Mouse (Mus musculus): Measurements from ENCODE around the gene Pbx1. TPM values are rescaled to one million over a fixed set of nuclear protein-coding genes. Genes with fewer than 3 reads are reported as not detected.

Pbx1 gene
- polyA plus RNA-seq, 1 experiment from 2014 or later, result 82.9 TPM

DNA sequence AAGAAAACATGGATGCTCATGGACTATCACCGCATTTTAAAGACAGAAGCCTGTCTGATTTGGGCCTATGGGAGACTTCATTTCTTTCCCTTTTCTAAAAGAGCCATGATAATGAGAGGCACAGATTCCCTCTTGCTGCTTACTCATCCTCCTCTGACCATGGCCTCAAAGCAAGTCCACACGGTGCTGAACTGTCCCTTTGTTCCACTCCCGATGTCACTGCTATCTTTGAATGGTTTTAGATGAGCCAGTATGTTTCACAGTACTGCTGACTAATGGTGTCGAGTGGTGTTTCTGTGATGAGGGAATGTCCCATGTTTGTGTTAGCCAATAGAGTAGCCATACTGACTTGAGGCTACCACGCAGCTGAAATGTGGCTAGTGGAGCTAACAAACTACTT is 233.8 kb downstream of the Pbx1 start:
- H3K4me2 ChIP-seq (ENCODE audit: low read length), result no peak overlapping the region
- ATAC-seq, result no peak
- H3K36me3 ChIP-seq (ENCODE audit: control insufficient read depth, insufficient read depth), result peaks cover 33% of the 10 kb centered on the region
- peaks cover 15% of the 10 kb centered on the region for H3K4me1 ChIP-seq (replicated peaks; ENCODE audit: control insufficient read depth, insufficient read depth, low read length)
- WGBS, result 90% methylated on average over 5 of the region's 5 CpGs
- no peak overlapping the region for H3K4me3 ChIP-seq (replicated peaks; ENCODE audit: low read length)
- no peak overlapping the region for H3K27ac ChIP-seq (ENCODE audit: low read length)
- H3K9me3 ChIP-seq (ENCODE audit: control insufficient read depth, low read length), result no peaks in the 10 kb centered on the region
- no peaks in the 10 kb centered on the region for H3K27me3 ChIP-seq (replicated peaks; ENCODE audit: control insufficient read depth, insufficient read depth, low read length)
- H3K9ac ChIP-seq (replicated peaks; ENCODE audit: low read depth, low read length), result no peak overlapping the region

DNA sequence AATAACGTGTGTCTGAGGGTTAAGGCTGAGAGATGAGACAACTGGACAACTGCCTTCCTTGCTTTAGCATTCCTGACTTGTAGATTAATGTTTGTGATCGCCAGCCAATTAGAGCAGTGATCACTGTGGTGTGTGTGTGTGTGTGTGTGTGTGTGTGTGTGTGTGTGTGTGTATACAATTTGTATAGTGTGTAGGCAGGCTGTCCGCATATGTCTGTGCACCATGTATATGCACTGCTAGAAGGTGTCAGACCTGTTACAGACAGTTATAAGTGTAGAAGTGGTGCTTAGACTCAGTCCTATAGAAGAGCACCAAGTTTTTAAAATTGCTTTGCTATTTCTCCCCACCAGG is 234.2 kb downstream of the Pbx1 start:
- H3K27me3 ChIP-seq (replicated peaks; ENCODE audit: control insufficient read depth, insufficient read depth, low read length), result no peaks in the 10 kb centered on the region
- ATAC-seq, result no peak; the same call in 1 of the 2 replicates
- H3K9ac ChIP-seq (replicated peaks; ENCODE audit: low read depth, low read length), result no peak overlapping the region
- 88% methylated on average over 3 of the region's 3 CpGs for WGBS
- H3K27ac ChIP-seq (ENCODE audit: low read length), result no peak overlapping the region
- no peak overlapping the region for H3K4me2 ChIP-seq (ENCODE audit: low read length)
- H3K4me1 ChIP-seq (replicated peaks; ENCODE audit: control insufficient read depth, insufficient read depth, low read length), result peaks cover 15% of the 10 kb centered on the region
- no peak overlapping the region for H3K4me3 ChIP-seq (replicated peaks; ENCODE audit: low read length)
- H3K9me3 ChIP-seq (ENCODE audit: control insufficient read depth, low read length), result no peaks in the 10 kb centered on the region
- peaks cover 31% of the 10 kb centered on the region for H3K36me3 ChIP-seq (ENCODE audit: control insufficient read depth, insufficient read depth)

DNA sequence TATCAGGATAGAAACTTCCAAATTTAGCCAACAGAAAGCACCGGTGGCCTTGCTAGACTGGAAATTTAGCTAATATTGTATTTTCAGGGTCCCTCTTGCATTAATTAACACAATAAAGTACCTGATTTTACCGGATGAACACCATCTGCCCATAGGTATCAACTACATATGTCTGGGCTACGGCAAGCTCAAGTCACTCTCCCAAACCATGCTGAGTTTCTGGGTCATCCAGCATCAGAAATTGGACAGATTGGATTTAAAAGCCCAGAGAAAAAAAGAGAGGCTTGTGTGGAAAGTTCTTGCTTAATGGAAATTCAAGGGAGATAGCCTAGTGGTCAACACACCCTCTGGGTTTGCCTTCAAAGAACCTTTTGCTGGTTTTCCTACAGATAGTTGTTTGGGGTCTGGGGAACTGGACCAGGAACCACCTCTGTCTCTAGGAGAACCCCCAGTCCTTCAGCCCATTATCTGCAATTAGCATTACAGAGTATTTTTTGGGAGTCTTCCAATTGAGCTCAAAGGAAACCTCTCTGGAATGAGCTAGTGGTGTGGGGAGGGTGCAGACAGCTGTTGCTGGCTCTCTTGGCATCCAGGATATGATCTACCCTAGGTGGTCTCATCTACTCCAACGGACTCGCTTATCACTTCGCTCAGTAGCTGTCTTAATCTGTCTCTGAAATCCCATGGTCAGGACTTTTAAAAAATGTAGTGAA is 234.7 kb downstream of the Pbx1 start:
- no peak for ATAC-seq
- H3K4me3 ChIP-seq (replicated peaks; ENCODE audit: low read length), result no peak overlapping the region
- no peak overlapping the region for H3K9ac ChIP-seq (replicated peaks; ENCODE audit: low read depth, low read length)
- H3K27me3 ChIP-seq (replicated peaks; ENCODE audit: control insufficient read depth, insufficient read depth, low read length), result no peaks in the 10 kb centered on the region
- peaks cover 15% of the 10 kb centered on the region for H3K4me1 ChIP-seq (replicated peaks; ENCODE audit: control insufficient read depth, insufficient read depth, low read length)
- WGBS, result 77% methylated on average over 6 of the region's 6 CpGs
- peaks cover 31% of the 10 kb centered on the region for H3K36me3 ChIP-seq (ENCODE audit: control insufficient read depth, insufficient read depth)
- H3K9me3 ChIP-seq (ENCODE audit: control insufficient read depth, low read length), result no peaks in the 10 kb centered on the region
- H3K4me2 ChIP-seq (ENCODE audit: low read length), result no peak overlapping the region
- no peak overlapping the region for H3K27ac ChIP-seq (ENCODE audit: low read length)

DNA sequence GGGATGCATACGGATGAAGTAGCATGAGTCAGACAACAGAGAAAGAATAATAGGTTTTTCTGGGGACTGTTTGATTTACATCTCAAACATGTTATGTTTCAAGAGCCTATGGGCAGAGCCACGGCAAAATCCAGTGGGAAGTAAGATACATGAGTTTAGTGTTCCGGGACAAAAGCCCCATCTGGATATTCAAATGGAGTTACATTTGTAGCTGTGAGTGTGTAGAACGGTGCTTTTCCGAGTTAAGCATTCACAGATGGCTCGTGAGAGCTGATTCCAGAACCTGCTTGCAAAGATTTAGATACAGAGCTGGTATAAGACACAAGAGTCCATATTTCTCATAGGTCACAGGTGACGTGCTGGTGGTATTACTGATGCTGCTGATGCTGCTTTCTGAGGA is 238.7 kb downstream of the Pbx1 start:
- Histone ChIP-seq H3K4me3 (replicated peaks; ENCODE audit: low read length) (no peak overlapping the region), H3K9me3 (ENCODE audit: control insufficient read depth, low read length) (no peaks in the 10 kb centered on the region), H3K4me2 (ENCODE audit: low read length) (no peak overlapping the region), H3K4me1 (replicated peaks; ENCODE audit: control insufficient read depth, insufficient read depth, low read length) (peaks cover 11% of the 10 kb centered on the region), H3K9ac (replicated peaks; ENCODE audit: low read depth, low read length) (no peak overlapping the region), H3K27me3 (replicated peaks; ENCODE audit: control insufficient read depth, insufficient read depth, low read length) (no peaks in the 10 kb centered on the region), H3K36me3 (ENCODE audit: control insufficient read depth, insufficient read depth) (peaks cover 16% of the 10 kb centered on the region), H3K27ac (ENCODE audit: low read length) (no peak overlapping the region)
- 71% methylated on average over 7 of the region's 7 CpGs for whole genome bisulfite sequencing
- ATAC-seq, result no peak

DNA sequence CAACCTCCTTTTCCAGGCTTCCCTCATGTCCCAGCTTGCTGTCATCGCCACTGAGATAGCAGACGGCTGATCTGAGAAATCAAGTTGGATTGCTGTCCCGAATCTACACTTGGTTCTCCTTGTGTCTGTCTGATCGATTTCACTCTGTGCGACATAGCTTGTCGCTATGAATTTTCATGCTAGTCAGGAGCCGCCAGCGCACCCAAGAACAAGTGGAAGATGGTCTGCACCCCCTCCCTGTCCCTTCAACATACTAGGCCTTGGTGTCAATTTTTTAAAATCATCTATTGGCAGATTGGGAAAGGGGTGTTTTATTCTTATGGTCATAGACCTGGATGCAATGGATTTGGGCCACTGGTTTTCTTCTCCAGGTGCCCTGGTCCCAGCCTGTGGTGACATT is 249.3 kb downstream of the Pbx1 start:
- Histone ChIP-seq H3K4me1 (replicated peaks; ENCODE audit: control insufficient read depth, insufficient read depth, low read length) (peaks cover 23% of the 10 kb centered on the region), H3K4me3 (replicated peaks; ENCODE audit: low read length) (no peak overlapping the region), H3K36me3 (ENCODE audit: control insufficient read depth, insufficient read depth) (peaks cover 20% of the 10 kb centered on the region), H3K27ac (ENCODE audit: low read length) (no peak overlapping the region), H3K9me3 (ENCODE audit: control insufficient read depth, low read length) (no peaks in the 10 kb centered on the region), H3K4me2 (ENCODE audit: low read length) (no peak overlapping the region), H3K9ac (replicated peaks; ENCODE audit: low read depth, low read length) (no peak overlapping the region), H3K27me3 (replicated peaks; ENCODE audit: control insufficient read depth, insufficient read depth, low read length) (no peaks in the 10 kb centered on the region)
- 97% methylated on average over 8 of the region's 8 CpGs for WGBS
- ATAC-seq, result no peak

DNA sequence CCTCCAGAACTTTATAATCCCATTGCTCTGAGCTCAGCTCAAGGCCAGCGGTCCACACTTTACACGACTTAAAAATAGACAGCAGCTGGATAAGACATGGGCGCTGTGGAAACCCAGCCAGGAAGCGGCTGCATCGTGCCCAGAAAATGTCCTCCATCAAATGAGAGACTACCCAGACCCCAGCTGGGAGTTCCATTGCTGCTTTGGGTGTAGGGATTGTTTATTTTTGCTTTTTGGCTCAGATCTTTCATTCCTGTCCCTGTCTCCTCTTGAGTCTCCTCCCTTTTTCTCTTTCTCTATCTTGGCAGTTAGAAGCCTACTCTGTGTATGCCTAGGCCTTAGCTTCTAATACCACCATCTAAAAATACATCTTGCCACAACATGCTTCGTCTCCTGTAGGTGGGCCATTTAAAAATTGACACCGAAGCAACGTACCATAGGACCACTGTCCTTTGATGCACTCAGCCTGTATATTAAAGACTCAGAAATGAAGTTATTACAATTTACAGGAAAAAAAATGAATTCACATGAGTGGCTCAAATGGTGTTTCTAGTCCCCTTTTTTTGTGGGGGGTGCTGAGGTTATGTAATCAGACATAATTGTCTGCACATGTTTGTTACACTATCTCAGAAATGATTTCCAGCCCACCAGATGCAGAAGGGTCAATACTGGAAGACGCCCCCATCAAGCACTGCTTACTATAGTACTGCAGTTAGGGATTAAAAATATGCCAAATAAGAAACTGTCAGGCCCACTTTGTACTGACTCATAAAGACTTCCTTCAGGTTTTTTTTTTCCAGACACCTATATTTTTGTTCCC is 251.2 kb downstream of the Pbx1 start:
- 82% methylated on average over 9 of the region's 9 CpGs for WGBS
- Histone ChIP-seq H3K9ac (replicated peaks; ENCODE audit: low read depth, low read length) (no peak overlapping the region), H3K4me1 (replicated peaks; ENCODE audit: control insufficient read depth, insufficient read depth, low read length) (peaks cover 9% of the 10 kb centered on the region), H3K9me3 (ENCODE audit: control insufficient read depth, low read length) (no peaks in the 10 kb centered on the region), H3K4me2 (ENCODE audit: low read length) (no peak overlapping the region), H3K4me3 (replicated peaks; ENCODE audit: low read length) (no peak overlapping the region), H3K27me3 (replicated peaks; ENCODE audit: control insufficient read depth, insufficient read depth, low read length) (no peaks in the 10 kb centered on the region), H3K36me3 (ENCODE audit: control insufficient read depth, insufficient read depth) (peaks cover 22% of the 10 kb centered on the region), H3K27ac (ENCODE audit: low read length) (peak overlapping the region; percentile 2; the same call in 1 of the 2 replicates)
- 0 out of 2 replicates have a peak, but pooled peaks have one; percentile 26 for ATAC-seq

DNA sequence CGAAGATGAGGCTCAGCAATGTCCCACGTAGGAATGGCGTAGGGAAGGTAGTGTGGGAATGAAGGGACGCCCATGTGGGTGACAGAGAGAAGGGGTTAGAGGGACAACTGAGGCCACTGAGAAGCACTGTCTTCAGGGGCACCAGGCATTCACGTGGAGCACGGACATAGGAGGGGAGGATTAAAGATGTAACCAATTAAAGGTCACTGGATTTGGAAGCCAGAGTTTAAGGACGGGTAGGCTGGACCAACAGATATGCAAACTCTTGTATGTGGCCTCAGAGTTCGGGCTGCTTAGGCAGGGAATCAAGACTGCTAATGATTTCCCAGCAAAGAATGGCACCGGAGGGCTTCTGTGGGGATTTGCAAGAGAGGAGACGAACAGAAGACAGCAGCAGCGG is 252.4 kb downstream of the Pbx1 start:
- no peaks in the 10 kb centered on the region for H3K27me3 ChIP-seq (replicated peaks; ENCODE audit: control insufficient read depth, insufficient read depth, low read length)
- H3K4me1 ChIP-seq (replicated peaks; ENCODE audit: control insufficient read depth, insufficient read depth, low read length), result peaks cover 5% of the 10 kb centered on the region
- no peak overlapping the region for H3K27ac ChIP-seq (ENCODE audit: low read length)
- WGBS, result 78% methylated on average over 11 of the region's 11 CpGs
- no peak overlapping the region for H3K4me2 ChIP-seq (ENCODE audit: low read length)
- H3K36me3 ChIP-seq (ENCODE audit: control insufficient read depth, insufficient read depth), result peaks cover 24% of the 10 kb centered on the region
- no peak for ATAC-seq
- no peaks in the 10 kb centered on the region for H3K9me3 ChIP-seq (ENCODE audit: control insufficient read depth, low read length)
- no peak overlapping the region for H3K4me3 ChIP-seq (replicated peaks; ENCODE audit: low read length)
- no peak overlapping the region for H3K9ac ChIP-seq (replicated peaks; ENCODE audit: low read depth, low read length)

DNA sequence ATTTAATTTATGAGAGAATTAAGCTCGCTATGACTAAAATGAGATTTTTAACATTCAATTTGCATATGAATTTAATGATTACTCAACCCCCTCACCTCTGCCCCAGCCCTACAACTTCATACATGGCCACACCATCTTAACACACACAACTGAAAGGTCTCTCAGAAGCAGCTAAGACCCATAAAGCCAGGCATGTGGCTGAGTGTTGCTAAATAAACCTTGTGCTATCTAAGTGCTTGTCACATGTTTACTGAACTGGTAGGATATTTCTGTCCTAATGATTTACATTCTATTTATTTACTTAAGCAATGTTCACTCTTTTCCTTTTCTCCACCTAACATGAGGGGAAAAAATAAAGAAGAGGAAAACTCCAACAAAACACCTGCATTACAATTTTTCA is 253.5 kb downstream of the Pbx1 start:
- no peak for ATAC-seq
- Histone ChIP-seq H3K4me2 (ENCODE audit: low read length) (no peak overlapping the region), H3K27me3 (replicated peaks; ENCODE audit: control insufficient read depth, insufficient read depth, low read length) (no peaks in the 10 kb centered on the region), H3K9ac (replicated peaks; ENCODE audit: low read depth, low read length) (no peak overlapping the region), H3K27ac (ENCODE audit: low read length) (no peak overlapping the region), H3K4me3 (replicated peaks; ENCODE audit: low read length) (no peak overlapping the region), H3K4me1 (replicated peaks; ENCODE audit: control insufficient read depth, insufficient read depth, low read length) (peaks cover 5% of the 10 kb centered on the region), H3K36me3 (ENCODE audit: control insufficient read depth, insufficient read depth) (peaks cover 26% of the 10 kb centered on the region), H3K9me3 (ENCODE audit: control insufficient read depth, low read length) (no peaks in the 10 kb centered on the region)
- WGBS, result 83% methylated on average over 1 of the region's 1 CpGs

DNA sequence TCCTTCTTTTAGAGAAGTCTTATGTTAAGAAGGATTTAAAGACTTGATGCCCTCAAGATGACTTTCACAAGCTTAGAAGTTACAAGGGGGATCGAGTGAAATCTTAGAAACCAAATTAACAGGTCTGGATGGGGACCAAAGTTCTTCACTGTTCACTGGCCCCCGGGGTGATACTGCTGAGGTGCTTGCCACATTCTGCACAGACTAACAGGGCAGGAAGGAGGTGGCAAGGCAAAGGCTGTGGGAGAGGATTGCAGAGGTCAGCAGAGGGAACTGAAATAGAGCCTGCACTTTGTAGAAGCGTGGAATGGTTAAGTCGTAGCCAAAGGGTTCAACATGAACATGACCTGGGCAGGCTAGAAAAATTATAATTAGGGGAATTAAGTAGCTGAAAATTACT is 256.5 kb downstream of the Pbx1 start:
- no peak overlapping the region for H3K27ac ChIP-seq (ENCODE audit: low read length)
- no peak for ATAC-seq
- H3K27me3 ChIP-seq (replicated peaks; ENCODE audit: control insufficient read depth, insufficient read depth, low read length), result no peaks in the 10 kb centered on the region
- no peak overlapping the region for H3K9ac ChIP-seq (replicated peaks; ENCODE audit: low read depth, low read length)
- no peak overlapping the region for H3K4me2 ChIP-seq (ENCODE audit: low read length)
- peaks cover 8% of the 10 kb centered on the region; the same call in 1 of the 2 replicates for H3K36me3 ChIP-seq (ENCODE audit: control insufficient read depth, insufficient read depth)
- no peak overlapping the region for H3K4me3 ChIP-seq (replicated peaks; ENCODE audit: low read length)
- WGBS, result 89% methylated on average over 4 of the region's 4 CpGs
- H3K4me1 ChIP-seq (replicated peaks; ENCODE audit: control insufficient read depth, insufficient read depth, low read length), result peaks cover 2% of the 10 kb centered on the region
- no peaks in the 10 kb centered on the region for H3K9me3 ChIP-seq (ENCODE audit: control insufficient read depth, low read length)

Measured in forebrain, embryonic 16.5 days (tissue).